Mouse (Mus musculus) hindlimb bud, embryonic 11.5 days (tissue): Measurements from ENCODE around the gene C1ql1.

Experiments used
- DNase-seq: peaks from one replicate; pipeline ENCODE4 v3.0.0-alpha.2; 2012; ENCODE audit warnings: low read depth, low spot score; ENCODE audit errors: extremely low spot score

The C1ql1 gene

GRCm38 (mm10) chr11:102958870-102959269, 12.4 kb upstream of the C1ql1 start:
- no peak for DNase-seq

GRCm38 (mm10) chr11:102958431-102958830, 11.9 kb upstream of the C1ql1 start:
- DNase-seq = no peak

GRCm38 (mm10) chr11:102957692-102958091, 11.2 kb upstream of the C1ql1 start:
- no peak for DNase-seq

GRCm38 (mm10) chr11:102956962-102957614, 10.6 kb upstream of the C1ql1 start:
- no peak for DNase-seq

GRCm38 (mm10) chr11:102952922-102953321, 6.4 kb upstream of the C1ql1 start:
- DNase-seq = no peak

GRCm38 (mm10) chr11:102948043-102948961, 1.8 kb upstream of the C1ql1 start:
- no peak for DNase-seq

- no peak for DNase-seq
Measured at GRCm38 (mm10) chr11:102946992-102947343, 480 bp upstream of the C1ql1 start.

GRCm38 (mm10) chr11:102945306-102946264, 903 bp downstream of the C1ql1 start:
- DNase-seq = no peak

- DNase-seq = no peak
Measured at GRCm38 (mm10) chr11:102941236-102941635, 5.3 kb downstream of the C1ql1 start.

- no peak for DNase-seq
Measured at GRCm38 (mm10) chr11:102939024-102939675, 7.3 kb downstream of the C1ql1 start.

- no peak for DNase-seq
Measured at GRCm38 (mm10) chr11:102937529-102938182, 8.8 kb downstream of the C1ql1 start.

GRCm38 (mm10) chr11:102936272-102936671, 10.2 kb downstream of the C1ql1 start:
- DNase-seq = no peak

- no peak for DNase-seq
Measured at GRCm38 (mm10) chr11:102930672-102931071, 15.8 kb downstream of the C1ql1 start.

- DNase-seq = no peak
Measured at GRCm38 (mm10) chr11:102925351-102925717, 21.2 kb downstream of the C1ql1 start.

- peak; percentile 94 for DNase-seq
Measured at GRCm38 (mm10) chr11:102924557-102925350, 21.7 kb downstream of the C1ql1 start, which contains the start of gene Kif18b. Gene Kif18b (minus strand): TSS chr11:102925124.

GRCm38 (mm10) chr11:102921491-102921890, 25.0 kb downstream of the C1ql1 start:
- DNase-seq = no peak

- DNase-seq = no peak
Measured at GRCm38 (mm10) chr11:102918077-102918476, 28.4 kb downstream of the C1ql1 start.

- DNase-seq = no peak
Measured at GRCm38 (mm10) chr11:102915380-102915779, 31.1 kb downstream of the C1ql1 start.

GRCm38 (mm10) chr11:102911376-102911775, 35.1 kb downstream of the C1ql1 start:
- no peak for DNase-seq
